Mouse (Mus musculus): ENCODE data around the gene Xrra1. TPM values are rescaled to one million over a fixed set of nuclear protein-coding genes. Genes with fewer than 3 reads are reported as not detected.

The Xrra1 gene
- total and polyA plus RNA-seq, 2 experiments, result not detected

DNA sequence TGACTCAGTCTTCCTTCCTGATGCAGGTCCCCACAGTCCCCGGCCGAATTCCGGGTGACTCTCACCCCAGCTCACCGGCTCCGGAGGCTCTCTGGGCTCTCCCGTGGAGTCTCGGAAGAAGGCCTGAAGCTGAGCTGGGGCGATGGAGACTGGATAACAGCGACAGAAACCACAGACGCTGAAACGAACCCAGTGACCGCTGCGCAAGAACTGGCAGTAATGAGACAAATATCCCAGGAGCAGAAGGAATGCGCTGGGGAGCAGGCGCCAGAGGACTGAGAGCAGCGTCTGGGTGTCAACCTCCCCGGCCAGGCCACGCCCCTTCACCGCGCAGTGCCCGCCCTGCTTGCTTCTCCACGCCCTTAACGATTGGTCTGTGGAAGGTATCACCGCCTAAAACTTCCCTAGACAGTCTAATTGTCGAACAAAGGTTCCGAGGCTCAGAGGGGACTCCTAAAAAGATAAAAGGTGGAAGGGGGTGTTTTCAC lies 30.8 kb upstream of the Xrra1 start, which contains the start of gene Neu3:
Gene Neu3, minus strand, starts transcription at position 335 of the 488 bp plus-strand sequence.
- Histone ChIP-seq H3K9ac (ENCODE audit: low read depth, low read length) (peak within 1 kb of the TSS; percentile 69), H3K27me3 (ENCODE audit: control insufficient read depth, insufficient read depth, low read length) (no peaks in the 10 kb centered on the region), H3K79me2 (ENCODE audit: control insufficient read depth, insufficient read depth, low read length) (no peaks in the 10 kb centered on the region), H3K4me3 (ENCODE audit: insufficient read depth, low read depth, low read length) (peak within 1 kb of the TSS; percentile 74), H3K27ac (replicated peaks; ENCODE audit: insufficient read depth, low read depth, low read length) (peak within 1 kb of the TSS; percentile 64), H3K4me1 (ENCODE audit: control insufficient read depth, insufficient read depth, low read length) (peaks cover 4% of the 10 kb centered on the region; the same call in 1 of the 2 replicates), H3K36me3 (ENCODE audit: control insufficient read depth, insufficient read depth, low read length) (no peaks in the 10 kb centered on the region)
- peak; percentile 89 for DNase-seq (ENCODE audit: extremely low read depth, low read depth, low spot score)
- TF ChIP-seq CTCF (IDR thresholded peaks at IDR 0.05; ENCODE audit: low read depth, low read length) (peak; percentile 24; the same call in 1 of the 2 replicates), POLR2A (IDR thresholded peaks at IDR 0.05; ENCODE audit: extremely low read depth, insufficient read depth, low read length) (no peak)
- WGBS, result under 1% methylated on average over 26 of the region's 26 CpGs

DNA sequence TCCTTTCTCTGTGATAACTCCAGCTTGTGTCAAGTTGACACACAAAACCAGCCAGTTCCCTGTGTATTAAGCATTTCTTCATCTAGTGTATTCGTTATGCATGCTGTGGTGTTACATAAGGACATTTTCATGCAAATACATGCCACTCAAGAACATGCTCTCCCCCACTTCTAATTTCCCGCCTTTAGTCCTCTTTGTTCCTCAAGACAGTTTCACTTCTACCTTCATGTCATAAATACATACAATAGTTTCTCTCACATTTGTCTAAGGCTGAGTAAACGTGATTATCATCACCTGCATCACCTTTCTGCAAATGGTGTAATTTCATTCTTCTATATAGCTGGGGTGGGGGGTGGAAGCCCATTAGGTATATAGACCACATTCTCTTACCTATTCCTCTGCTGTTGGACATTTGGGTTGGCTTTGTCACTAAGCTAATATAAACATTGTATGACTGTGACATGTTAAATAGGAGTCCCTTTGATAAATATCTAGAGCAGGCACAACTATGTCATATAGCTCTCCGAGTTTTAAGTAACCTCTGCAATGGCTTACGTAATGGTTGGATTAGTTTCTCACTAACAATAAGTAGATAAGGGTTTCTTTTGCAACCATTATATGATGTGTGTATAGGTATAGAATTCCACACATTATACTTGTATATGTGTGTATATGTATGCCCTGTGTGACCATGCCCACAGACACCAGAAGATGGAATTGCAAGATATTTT lies 25.6 kb upstream of the Xrra1 start:
- Histone ChIP-seq H3K9ac (ENCODE audit: low read depth, low read length) (no peak overlapping the region), H3K36me3 (ENCODE audit: control insufficient read depth, insufficient read depth, low read length) (0 out of 2 replicates have a peak, but pooled peaks cover 2% of the 10 kb centered on the region), H3K4me3 (ENCODE audit: insufficient read depth, low read depth, low read length) (no peak overlapping the region), H3K4me1 (ENCODE audit: control insufficient read depth, insufficient read depth, low read length) (peaks cover 5% of the 10 kb centered on the region), H3K27me3 (ENCODE audit: control insufficient read depth, insufficient read depth, low read length) (no peaks in the 10 kb centered on the region), H3K79me2 (ENCODE audit: control insufficient read depth, insufficient read depth, low read length) (no peaks in the 10 kb centered on the region), H3K27ac (replicated peaks; ENCODE audit: insufficient read depth, low read depth, low read length) (no peak overlapping the region)
- WGBS, result 81% methylated on average over 5 of the region's 5 CpGs
- no peak for TF ChIP-seq CTCF (IDR thresholded peaks at IDR 0.05; ENCODE audit: low read depth, low read length)
- TF ChIP-seq POLR2A (IDR thresholded peaks at IDR 0.05; ENCODE audit: extremely low read depth, insufficient read depth, low read length), result no peak
- DNase-seq (ENCODE audit: extremely low read depth, low read depth, low spot score), result no peak

DNA sequence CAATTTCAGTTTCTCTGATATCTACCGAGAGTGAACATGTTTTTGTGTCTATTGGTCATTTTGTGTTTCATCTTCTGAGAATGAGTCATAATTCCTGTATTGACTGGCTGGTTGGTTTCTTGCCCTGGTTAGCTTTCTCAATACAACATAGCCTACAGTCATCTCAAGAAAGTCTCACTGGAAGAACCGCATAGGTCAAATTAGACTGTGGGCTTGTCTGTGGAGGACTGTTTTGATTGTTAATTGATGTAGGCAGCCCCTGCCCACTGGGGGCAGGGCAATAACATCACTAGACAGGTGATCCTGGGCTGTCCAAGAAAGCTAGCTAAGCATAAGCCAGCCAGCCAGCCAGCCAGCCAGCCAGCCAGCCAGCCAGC lies 25.1 kb upstream of the Xrra1 start:
- Histone ChIP-seq H3K36me3 (ENCODE audit: control insufficient read depth, insufficient read depth, low read length) (0 out of 2 replicates have a peak, but pooled peaks cover 4% of the 10 kb centered on the region), H3K4me1 (ENCODE audit: control insufficient read depth, insufficient read depth, low read length) (peaks cover 8% of the 10 kb centered on the region), H3K27me3 (ENCODE audit: control insufficient read depth, insufficient read depth, low read length) (no peaks in the 10 kb centered on the region), H3K9ac (ENCODE audit: low read depth, low read length) (no peak overlapping the region), H3K27ac (replicated peaks; ENCODE audit: insufficient read depth, low read depth, low read length) (no peak overlapping the region), H3K79me2 (ENCODE audit: control insufficient read depth, insufficient read depth, low read length) (no peaks in the 10 kb centered on the region), H3K4me3 (ENCODE audit: insufficient read depth, low read depth, low read length) (no peak overlapping the region)
- no peak for TF ChIP-seq POLR2A (IDR thresholded peaks at IDR 0.05; ENCODE audit: extremely low read depth, insufficient read depth, low read length)
- no peak for TF ChIP-seq CTCF (IDR thresholded peaks at IDR 0.05; ENCODE audit: low read depth, low read length)
- no peak for DNase-seq (ENCODE audit: extremely low read depth, low read depth, low spot score)
- 62% methylated on average over 2 of the region's 2 CpGs for WGBS

DNA sequence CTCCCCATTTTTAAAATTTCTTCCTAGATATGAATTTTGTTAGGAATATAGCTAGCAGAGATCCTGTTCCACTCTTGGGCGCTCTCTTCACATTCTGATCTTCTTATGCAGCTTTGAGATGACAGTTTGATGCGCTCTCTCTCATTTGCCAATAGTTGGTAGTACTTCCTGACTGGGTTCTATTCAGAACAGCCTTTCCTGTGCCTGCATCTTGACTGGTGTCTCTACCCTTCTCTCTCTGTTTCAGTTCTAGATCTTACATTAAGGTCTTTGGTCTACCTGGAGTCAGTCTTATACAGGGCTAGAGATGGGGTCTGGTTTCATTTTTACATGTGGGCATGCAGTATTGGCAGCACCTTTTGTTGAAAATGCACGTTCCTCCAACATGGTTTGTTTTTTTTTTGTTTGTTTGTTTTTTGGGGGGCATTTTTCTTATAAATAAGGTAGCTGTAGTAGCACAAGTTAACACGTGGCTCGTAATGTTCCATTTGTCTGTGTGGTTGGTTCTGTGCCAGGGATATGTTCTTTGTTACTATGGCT lies 24.5 kb upstream of the Xrra1 start:
- Histone ChIP-seq H3K4me1 (ENCODE audit: control insufficient read depth, insufficient read depth, low read length) (peaks cover 8% of the 10 kb centered on the region), H3K79me2 (ENCODE audit: control insufficient read depth, insufficient read depth, low read length) (no peaks in the 10 kb centered on the region), H3K4me3 (ENCODE audit: insufficient read depth, low read depth, low read length) (no peak overlapping the region), H3K27ac (replicated peaks; ENCODE audit: insufficient read depth, low read depth, low read length) (no peak overlapping the region), H3K36me3 (ENCODE audit: control insufficient read depth, insufficient read depth, low read length) (peaks cover 5% of the 10 kb centered on the region; the same call in 1 of the 2 replicates), H3K27me3 (ENCODE audit: control insufficient read depth, insufficient read depth, low read length) (no peaks in the 10 kb centered on the region), H3K9ac (ENCODE audit: low read depth, low read length) (no peak overlapping the region)
- WGBS, result 80% methylated on average over 5 of the region's 5 CpGs
- DNase-seq (ENCODE audit: extremely low read depth, low read depth, low spot score), result no peak
- TF ChIP-seq CTCF (IDR thresholded peaks at IDR 0.05; ENCODE audit: low read depth, low read length), result no peak
- TF ChIP-seq POLR2A (IDR thresholded peaks at IDR 0.05; ENCODE audit: extremely low read depth, insufficient read depth, low read length), result no peak

DNA sequence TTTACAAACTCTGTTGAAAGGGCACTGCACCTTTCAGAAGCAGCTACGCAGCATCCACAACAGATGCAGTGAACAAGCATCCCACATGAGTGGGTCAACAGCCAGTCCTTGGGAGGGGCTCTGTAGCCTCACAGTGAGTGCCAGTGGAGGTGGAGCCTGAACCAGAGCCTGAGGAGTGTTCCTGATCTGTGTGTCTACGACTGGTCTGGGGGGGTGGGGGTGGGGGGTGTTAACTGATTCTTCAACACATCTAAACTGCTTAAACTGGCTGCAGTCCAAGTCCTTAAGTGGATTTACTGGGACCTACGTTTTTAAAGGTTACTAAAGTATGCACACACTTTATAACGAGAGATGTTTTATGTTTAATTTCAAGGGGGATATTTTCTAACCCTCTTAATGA lies 22.1 kb upstream of the Xrra1 start:
- H3K79me2 ChIP-seq (ENCODE audit: control insufficient read depth, insufficient read depth, low read length), result no peaks in the 10 kb centered on the region
- TF ChIP-seq CTCF (IDR thresholded peaks at IDR 0.05; ENCODE audit: low read depth, low read length), result no peak
- no peak for TF ChIP-seq POLR2A (IDR thresholded peaks at IDR 0.05; ENCODE audit: extremely low read depth, insufficient read depth, low read length)
- WGBS, result 62% methylated on average over 4 of the region's 4 CpGs
- H3K36me3 ChIP-seq (ENCODE audit: control insufficient read depth, insufficient read depth, low read length), result peaks cover 18% of the 10 kb centered on the region; the same call in 1 of the 2 replicates
- peaks cover 8% of the 10 kb centered on the region for H3K4me1 ChIP-seq (ENCODE audit: control insufficient read depth, insufficient read depth, low read length)
- no peaks in the 10 kb centered on the region for H3K27me3 ChIP-seq (ENCODE audit: control insufficient read depth, insufficient read depth, low read length)
- H3K9ac ChIP-seq (ENCODE audit: low read depth, low read length), result no peak overlapping the region
- no peak overlapping the region for H3K27ac ChIP-seq (replicated peaks; ENCODE audit: insufficient read depth, low read depth, low read length)
- no peak overlapping the region for H3K4me3 ChIP-seq (ENCODE audit: insufficient read depth, low read depth, low read length)
- no peak for DNase-seq (ENCODE audit: extremely low read depth, low read depth, low spot score)

Measured in liver, adult 2 months (tissue).